Comparison of ENCODE assay signal across 29 mouse cellular contexts in the genomic region with DNA sequence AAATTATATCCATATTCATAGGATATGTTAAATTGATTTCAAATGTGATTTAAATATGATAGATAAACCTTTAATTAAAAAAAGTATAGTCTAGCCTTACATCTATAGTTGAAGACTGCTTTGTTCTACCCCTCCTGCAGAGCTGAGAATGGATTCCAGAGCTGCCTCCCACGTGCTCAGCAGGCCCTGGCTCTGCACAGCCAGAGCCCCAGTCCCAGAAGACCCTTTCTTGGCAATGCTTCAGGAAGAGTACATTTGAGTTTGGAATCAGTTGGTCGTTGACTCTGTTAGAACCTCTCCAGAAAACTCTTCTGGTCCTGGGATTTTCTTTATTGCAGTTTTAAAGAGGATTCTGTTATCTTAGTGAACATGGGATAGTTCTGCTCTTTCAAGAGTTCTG. TPM values are rescaled to one million over a fixed set of nuclear protein-coding genes. Genes with fewer than 3 reads are reported as not detected.
"Had no signal": no experiment of that assay in that cellular context is flagged by ENCODE, and none has a peak within 500 bp of the region (broad histone marks: within the 10 kb centered on the region; RNA-seq: fewer than 3 reads in every experiment).

No protein-coding gene starts in this region.

- H3K27me3 ChIP-seq: heart, embryonic 13.5 days; heart, embryonic 15.5 days; hindbrain, embryonic 12.5 days; intestine, embryonic 15.5 days; limb, embryonic 13.5 days; liver, embryonic 13.5 days had no signal

- H3K27ac ChIP-seq: gastrocnemius, adult 2 months; heart, adult 2 months; heart, embryonic 13.5 days; heart, embryonic 15.5 days; hindbrain, embryonic 10.5 days; hindbrain, embryonic 12.5 days; hindbrain, embryonic 14.5 days; intestine, embryonic 15.5 days; layer of hippocampus, adult 2 months; left cerebral cortex, adult 2 months; limb, embryonic 13.5 days; liver, embryonic 13.5 days had no signal

- H3K4me2 ChIP-seq: heart, embryonic 11.5 days; heart, embryonic 13.5 days; heart, embryonic 15.5 days; hindbrain, embryonic 12.5 days; hindbrain, embryonic 14.5 days; intestine, embryonic 15.5 days; limb, embryonic 13.5 days; liver, embryonic 11.5 days; liver, embryonic 13.5 days had no signal

- H3K9ac ChIP-seq: heart, embryonic 13.5 days; heart, embryonic 15.5 days; hindbrain, embryonic 12.5 days; hindbrain, embryonic 14.5 days; intestine, embryonic 15.5 days; limb, embryonic 13.5 days; liver, embryonic 13.5 days had no signal

- ATAC-seq: hindbrain, embryonic 16.5 days; inflammation-experienced regulatory T-cells, adult 6 months; intestine, embryonic 15.5 days; intestine, postnatal 0 days had no signal

- DNase-seq: gastrocnemius, adult 2 months; gastrocnemius, postnatal 10 days; gastrocnemius, postnatal 25 days; heart, adult 2 months; heart, postnatal 4 days; kidney, adult 18-20 months; kidney, adult 8-10 months; kidney, postnatal 10 days; kidney, postnatal 25 days; kidney, postnatal 4 days; liver; liver, embryonic 13.5 days had no signal

- H3K4me3 ChIP-seq: gastrocnemius, adult 2 months; heart, adult 2 months; heart, embryonic 13.5 days; heart, embryonic 15.5 days; hindbrain, embryonic 10.5 days; hindbrain, embryonic 12.5 days; intestine, embryonic 15.5 days; layer of hippocampus, adult 2 months; left cerebral cortex, adult 2 months; limb, embryonic 13.5 days; liver, embryonic 13.5 days had no signal

- H3K9me3 ChIP-seq: heart, embryonic 13.5 days; heart, embryonic 15.5 days; hindbrain, embryonic 10.5 days; hindbrain, embryonic 12.5 days; intestine, embryonic 15.5 days; limb, embryonic 13.5 days; liver, embryonic 13.5 days had no signal

- H3K4me1 ChIP-seq: heart, embryonic 13.5 days; heart, embryonic 15.5 days; hindbrain, embryonic 10.5 days; intestine, embryonic 15.5 days; liver, embryonic 13.5 days had no signal

- H3K36me3 ChIP-seq: heart, embryonic 13.5 days; heart, embryonic 15.5 days; hindbrain, embryonic 10.5 days; hindbrain, embryonic 12.5 days; intestine, embryonic 15.5 days; limb, embryonic 13.5 days; liver, embryonic 13.5 days had no signal

RNA-seq across cellular contexts. Expression of a gene that starts 45.7 kb away (rescaled TPM):
- polyA plus RNA-seq: heart, embryonic 11.5 days; heart, embryonic 13.5 days; hindbrain, embryonic 10.5 days; hindbrain, embryonic 12.5 days; inflammation-experienced regulatory T-cells, adult 6 months; intestine, embryonic 15.5 days; kidney, embryonic 14.5 days; kidney, embryonic 16.5 days; limb, embryonic 11.5 days; limb, embryonic 13.5 days; liver, embryonic 11.5 days; liver, embryonic 13.5 days had no signal
